Mouse (Mus musculus) stomach, adult 2 months (tissue): ENCODE results near the gene Osbpl6. TPM values are rescaled to one million over a fixed set of nuclear protein-coding genes. Genes with fewer than 3 reads are reported as not detected.

ENCODE experiments used
- polyA plus RNA-seq: library from polyadenylated mRNA; depleted of rRNA; stranded (reverse); fragments of >200 nt; gene quantifications from 2 replicates; pipeline ENCODE4 v1.2.3, GENCODE M21; 2012; rRNA removed

Osbpl6 gene
- 1.1 and 4.2 TPM in 2 replicates for polyA plus RNA-seq

DNA sequence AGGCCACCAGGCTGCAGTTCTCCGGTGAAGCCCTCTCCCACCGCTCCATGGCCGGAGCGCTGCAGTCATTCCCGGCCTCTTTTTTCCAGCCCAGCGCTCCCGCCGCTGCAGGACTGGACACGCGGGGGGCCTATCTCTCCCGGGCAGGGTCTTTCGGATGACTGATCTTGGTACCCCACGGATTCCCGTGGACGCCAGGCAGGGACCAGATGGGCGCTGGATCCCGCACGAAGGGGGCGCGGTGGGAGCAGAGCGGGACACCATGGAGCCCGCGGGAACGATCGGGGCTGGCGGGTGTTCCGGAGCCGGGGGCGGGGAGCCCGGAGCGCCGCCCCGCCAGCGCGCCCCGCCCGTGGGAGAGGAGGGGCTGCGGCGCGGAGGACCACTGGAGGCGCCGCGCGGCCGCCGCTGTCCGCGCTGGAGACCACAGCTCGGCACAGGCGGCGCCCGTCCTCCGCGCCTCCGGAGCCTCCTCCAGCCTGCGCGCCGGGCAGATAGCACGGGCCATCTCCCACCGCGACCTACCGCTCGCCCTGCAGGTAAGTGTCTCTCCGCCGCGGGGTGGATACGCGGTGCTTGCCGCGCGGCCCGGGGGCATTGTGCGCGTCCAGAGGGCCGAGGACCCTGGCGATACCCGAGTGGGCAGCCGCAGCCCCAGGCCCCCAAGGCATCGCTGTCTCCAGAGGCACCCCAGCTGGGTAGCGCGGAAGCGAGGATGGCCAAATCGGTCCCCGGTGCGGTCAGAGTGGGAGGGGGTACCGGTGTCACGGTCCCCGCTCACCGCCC lies at the start of gene Osbpl6:
Osbpl6 (plus strand) TSS at position 358 of the 786 bp plus-strand sequence.

DNA sequence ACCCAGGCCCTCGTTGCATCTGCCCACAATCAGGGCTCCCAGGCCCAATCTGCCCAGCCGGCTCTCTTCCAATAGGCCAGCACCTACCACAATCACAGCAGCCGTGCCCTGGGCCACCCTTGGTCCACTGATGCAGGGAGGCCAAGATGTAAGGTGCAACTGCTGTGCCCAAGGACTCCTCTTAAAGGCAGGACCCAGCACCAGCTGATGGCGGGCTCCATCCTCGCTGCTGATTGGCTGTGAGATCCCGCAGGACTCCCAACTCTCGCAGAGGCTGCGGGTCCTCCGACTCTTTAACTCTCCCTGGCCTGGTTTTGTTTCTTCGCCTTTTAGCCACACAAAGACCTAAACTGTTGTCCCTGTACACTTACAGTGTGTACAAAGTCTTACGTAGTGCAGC lies 46.1 kb upstream of the Osbpl6 start, which contains the start of gene Cyct:
Cyct (minus strand) TSS at position 225 of the 400 bp plus-strand sequence.

DNA sequence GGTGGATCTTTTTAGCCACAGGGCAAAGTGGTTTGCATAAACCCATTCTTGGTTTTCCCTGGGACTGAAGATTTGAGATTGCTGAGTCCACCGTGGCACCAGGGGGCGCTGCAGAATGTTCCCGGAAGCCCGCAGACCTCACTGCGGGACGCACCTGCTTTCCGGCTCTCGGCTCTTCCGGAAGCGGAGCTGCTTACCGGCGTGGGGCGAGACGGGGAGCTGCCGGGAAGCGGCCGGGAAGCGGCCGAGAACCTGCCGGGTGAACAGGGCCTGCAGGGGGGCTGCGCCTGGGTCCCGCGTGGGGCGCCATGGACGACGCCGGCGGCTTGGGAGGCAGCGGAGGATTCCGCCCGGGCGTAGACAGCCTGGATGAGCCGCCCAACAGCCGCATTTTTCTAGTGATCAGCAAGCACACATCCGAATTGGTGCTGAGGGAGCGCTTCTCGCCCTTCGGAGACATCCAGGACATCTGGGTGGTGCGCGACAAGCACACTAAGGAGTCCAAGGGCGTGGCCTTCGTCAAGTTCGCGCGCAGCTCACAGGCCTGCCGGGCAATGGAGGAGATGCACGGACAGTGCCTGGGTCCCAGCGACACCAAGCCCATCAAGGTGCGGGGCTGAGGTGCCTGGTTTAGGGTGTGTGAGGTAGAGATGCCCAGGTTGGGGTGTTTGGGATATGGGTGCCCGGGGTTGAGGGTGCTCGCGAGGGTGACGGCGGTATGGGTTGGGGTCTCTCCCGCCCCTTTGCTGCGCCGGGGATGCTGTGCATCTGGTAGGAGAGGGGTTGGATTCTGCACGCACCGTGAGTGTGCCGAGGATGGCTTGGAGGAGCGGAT lies 36.3 kb upstream of the Osbpl6 start, which contains the start of gene Rbm45:
Rbm45 (plus strand) TSS at position 164 of the 835 bp plus-strand sequence.

DNA sequence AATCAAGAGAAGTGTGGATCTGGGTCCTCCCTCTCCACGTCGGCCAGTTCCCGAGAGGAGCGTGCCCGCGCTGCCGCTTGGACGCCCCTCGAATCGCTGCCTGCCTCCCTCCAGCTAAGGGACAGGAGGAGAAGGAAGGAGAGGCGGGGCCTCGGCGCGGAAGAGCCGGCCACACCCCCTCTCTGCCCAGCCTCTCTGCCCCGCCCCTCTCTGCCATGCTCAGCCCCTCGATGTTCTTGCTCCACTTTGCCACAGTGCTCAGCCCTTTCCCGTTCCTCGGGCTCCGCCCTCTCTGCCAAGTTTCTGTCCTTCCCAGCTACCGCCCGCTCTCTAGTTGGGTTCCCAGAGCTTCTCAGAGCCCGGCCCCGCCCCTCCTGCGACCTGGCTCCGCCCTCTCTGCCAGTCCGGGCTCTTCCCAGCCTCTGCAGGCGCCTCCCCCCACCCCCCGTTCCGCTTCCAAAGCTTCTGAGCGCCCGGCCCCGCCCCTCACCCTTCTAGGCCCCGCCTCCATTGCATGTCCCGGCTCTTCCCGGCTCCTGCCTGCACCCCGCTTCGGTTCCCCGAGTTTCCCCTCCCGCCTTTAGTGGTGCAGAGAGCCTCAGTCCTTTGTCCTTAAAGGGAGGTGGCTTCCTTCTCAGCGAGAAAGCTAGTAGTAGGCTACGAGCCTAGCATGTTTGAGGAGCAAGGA lies 241.7 kb downstream of the Osbpl6 start, which contains the start of the genes Prkra and Pjvk:
Prkra (minus strand) TSS at position 133 of the 688 bp plus-strand sequence.
Pjvk (plus strand) TSS at position 594 of the 688 bp plus-strand sequence.

Other genes starting within 250 kb of the Osbpl6 start
- 0.04 TPM in 1 of 2 replicates, not detected in the other for gene Pde11a, start 67.7 kb upstream of the Osbpl6 start, polyA plus RNA-seq
- not detected in 2 replicates for gene Cyct, start 46.1 kb upstream of the Osbpl6 start, polyA plus RNA-seq
- 3.1 and 5.1 TPM in 2 replicates for gene Rbm45, start 36.5 kb upstream of the Osbpl6 start, polyA plus RNA-seq
- gene Prkra, start 241.5 kb downstream of the Osbpl6 start, polyA plus RNA-seq, result 5.6 and 5.8 TPM in 2 replicates
- not detected in 2 replicates for gene Pjvk, start 242.0 kb downstream of the Osbpl6 start, polyA plus RNA-seq